Mouse (Mus musculus) regulatory T cell (primary cell): ENCODE results near the gene Atp5j2.

Experiments
- in situ Hi-C: fragments of 300-600 bp; cut with MboI, MseI; formaldehyde crosslinking; loops from one replicate; pipeline ENCODE4 v1.15.1; 2025; ENCODE audit warnings: high pct_unique_total_duplicates

Gene Atp5j2

DNA sequence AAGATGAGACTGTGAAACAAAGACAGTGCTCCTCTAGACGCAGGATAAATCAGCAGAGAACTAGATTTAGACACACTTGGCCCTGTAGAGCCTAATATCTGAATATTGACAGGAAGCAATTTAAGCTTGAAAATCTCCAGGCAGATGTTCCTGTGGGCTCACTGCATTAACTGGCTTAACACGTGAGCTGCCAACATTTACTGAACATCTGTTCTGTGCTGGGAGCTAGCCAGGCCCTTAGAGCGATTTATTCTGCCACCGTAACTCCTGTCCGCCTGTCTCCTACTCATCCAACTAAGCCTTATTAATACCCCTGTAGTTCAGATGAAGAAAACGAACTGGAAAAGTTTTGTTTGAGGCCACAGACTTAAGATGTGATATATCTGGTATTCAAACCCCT lies 53.0 kb downstream of the Atp5j2 start:
- in situ Hi-C loops = no loop called here
